Mouse (Mus musculus) c-Kit-positive CD71-positive TER-119-positive erythroid progenitor cells, embryonic 14.5 days (primary cell): ENCODE measurements around the gene Ptgs2.

Source experiments
- DNase-seq: peaks from one replicate; pipeline ENCODE4 v3.0.0-alpha.2; 2013; ENCODE audit warnings: low spot score

The Ptgs2 gene

GRCm38 (mm10) chr1:150151411-150151810, 51.6 kb downstream of the Ptgs2 start:
- DNase-seq: no peak
